In genomic region chr5:127253263-127253662, GRCm38 (mm10) we compare ENCODE assay signal across 21 mouse cellular contexts. TPM values are rescaled to one million over a fixed set of nuclear protein-coding genes. Genes with fewer than 3 reads are reported as not detected.
DNase-seq lines count a peak whose midpoint lies in the region; ATAC-seq and TF ChIP-seq lines count a peak whose summit lies in the region.
"Had no signal": no experiment of that assay in that cellular context is flagged by ENCODE, and none has a peak within 500 bp of the region (broad histone marks: within the 10 kb centered on the region; RNA-seq: fewer than 3 reads in every experiment).

No protein-coding gene starts in this region.

- no peaks in the 10 kb centered on the region for H3K9me3 ChIP-seq in kidney, postnatal 0 days (replicated peaks; ENCODE audit: low read length)
- no peaks in the 10 kb centered on the region for H3K9me3 ChIP-seq in neural tube, embryonic 11.5 days (ENCODE audit: control insufficient read depth, low read length)
- H3K9me3 ChIP-seq: embryonic facial prominence, embryonic 13.5 days; hindbrain, embryonic 15.5 days; limb, embryonic 15.5 days; neural tube, embryonic 13.5 days had no signal

- no peak overlapping the region for H3K9ac ChIP-seq in kidney, postnatal 0 days (ENCODE audit: low read depth, low read length)
- no peak overlapping the region for H3K9ac ChIP-seq in neural tube, embryonic 11.5 days (ENCODE audit: low read length)
- H3K9ac ChIP-seq: embryonic facial prominence, embryonic 13.5 days; hindbrain, embryonic 15.5 days; limb, embryonic 15.5 days; neural tube, embryonic 13.5 days had no signal

- no peak for ATAC-seq in kidney, postnatal 0 days (replicated peaks; ENCODE audit: low FRiP score, low read depth)
- no peak for ATAC-seq in neural tube, embryonic 11.5 days (ENCODE audit: insufficient read depth, low FRiP score, low TSS enrichment)
- ATAC-seq in megakaryocyte-erythroid progenitor cell, adult 5-6 weeks (replicated peaks; ENCODE audit: low FRiP score, low TSS enrichment, poor library complexity, severe bottlenecking), result no peak
- ATAC-seq: activated CD4-positive, CD25-positive, alpha-beta regulatory T cell, adult 4 months; CD4-positive, CD25-positive, alpha-beta regulatory T cell, adult 4 months had no signal

- TF ChIP-seq POLR2A in bone marrow, adult 2 months (IDR thresholded peaks at IDR 0.05; ENCODE audit: borderline replicate concordance, control insufficient read depth, low read depth, low read length), result no peak

- H3K27me3 ChIP-seq in kidney, postnatal 0 days (ENCODE audit: insufficient read depth, low read length), result no peaks in the 10 kb centered on the region
- no peaks in the 10 kb centered on the region for H3K27me3 ChIP-seq in neural tube, embryonic 11.5 days (ENCODE audit: control insufficient read depth, insufficient read depth, low read length)
- H3K27me3 ChIP-seq: embryonic facial prominence, embryonic 13.5 days; hindbrain, embryonic 15.5 days; limb, embryonic 15.5 days; megakaryocyte, embryonic 14.5 days; neural tube, embryonic 13.5 days had no signal

- H3K36me3 ChIP-seq in kidney, postnatal 0 days (ENCODE audit: insufficient read depth, low read length), result no peaks in the 10 kb centered on the region
- no peaks in the 10 kb centered on the region for H3K36me3 ChIP-seq in neural tube, embryonic 11.5 days (ENCODE audit: control insufficient read depth, insufficient read depth, low read length)
- H3K36me3 ChIP-seq: embryonic facial prominence, embryonic 13.5 days; hindbrain, embryonic 15.5 days; limb, embryonic 15.5 days; neural tube, embryonic 13.5 days had no signal

- WGBS in kidney, postnatal 0 days, result 63% methylated on average over 2 of the region's 2 CpGs
- 64% methylated on average over 2 of the region's 2 CpGs for WGBS in neural tube, embryonic 11.5 days
- 58% methylated on average over 2 of the region's 2 CpGs for WGBS in bone marrow, adult 2 months

- peak; percentile 16; the same call in 1 of the 2 replicates for TF ChIP-seq CTCF in kidney, postnatal 0 days (IDR thresholded peaks at IDR 0.05; ENCODE audit: low read depth)
- 0 out of 2 replicates have a peak, but pooled peaks have one; percentile 8 for TF ChIP-seq CTCF in bone marrow, adult 2 months (IDR thresholded peaks at IDR 0.05; ENCODE audit: control insufficient read depth, insufficient read depth, low read length)

- H3K4me3 ChIP-seq in kidney, postnatal 0 days (replicated peaks; ENCODE audit: low read depth, low read length), result no peak overlapping the region
- no peak overlapping the region for H3K4me3 ChIP-seq in neural tube, embryonic 11.5 days (ENCODE audit: low read depth, low read length)
- no peak overlapping the region for H3K4me3 ChIP-seq in bone marrow, adult 2 months (replicated peaks; ENCODE audit: control insufficient read depth, low read depth, low read length)
- H3K4me3 ChIP-seq: embryonic facial prominence, embryonic 13.5 days; hindbrain, embryonic 15.5 days; limb, embryonic 15.5 days; megakaryocyte, embryonic 14.5 days; neural tube, embryonic 13.5 days had no signal

- no peaks in the 10 kb centered on the region for H3K4me1 ChIP-seq in kidney, postnatal 0 days (replicated peaks; ENCODE audit: insufficient read depth, low read length)
- no peaks in the 10 kb centered on the region for H3K4me1 ChIP-seq in neural tube, embryonic 11.5 days (ENCODE audit: control insufficient read depth, insufficient read depth, low read length)
- no peaks in the 10 kb centered on the region for H3K4me1 ChIP-seq in bone marrow, adult 2 months (ENCODE audit: control insufficient read depth, insufficient read depth, low read length)
- H3K4me1 ChIP-seq: limb, embryonic 15.5 days; megakaryocyte, embryonic 14.5 days had no signal

- no peak overlapping the region for H3K4me2 ChIP-seq in kidney, postnatal 0 days (ENCODE audit: low read length)
- no peak overlapping the region for H3K4me2 ChIP-seq in neural tube, embryonic 11.5 days (ENCODE audit: low read depth)
- H3K4me2 ChIP-seq: embryonic facial prominence, embryonic 13.5 days; heart, embryonic 11.5 days; hindbrain, embryonic 15.5 days; limb, embryonic 15.5 days; neural tube, embryonic 13.5 days had no signal

- H3K27ac ChIP-seq in kidney, postnatal 0 days, result no peak overlapping the region
- no peak overlapping the region for H3K27ac ChIP-seq in neural tube, embryonic 11.5 days (ENCODE audit: low read depth, low read length)
- H3K27ac ChIP-seq in bone marrow, adult 2 months (ENCODE audit: control insufficient read depth, insufficient read depth, low read depth, low read length, poor library complexity), result no peak overlapping the region
- H3K27ac ChIP-seq: embryonic facial prominence, embryonic 13.5 days; hindbrain, embryonic 15.5 days; limb, embryonic 15.5 days; neural tube, embryonic 13.5 days had no signal

- no peak for DNase-seq in kidney, postnatal 0 days (ENCODE audit: low spot score)
- DNase-seq in kidney, adult 9 months, result no peak
- DNase-seq in neural tube, embryonic 11.5 days (ENCODE audit: low spot score), result peak; percentile 4
- DNase-seq in neural tube, embryonic 10.5 days (ENCODE audit: extremely low spot score, low spot score), result no peak
- no peak for DNase-seq in ovary, postnatal 10 days (ENCODE audit: low spot score)
- DNase-seq: adrenal gland, postnatal 25 days; cerebellum, adult 9-11 months; gastrocnemius, postnatal 14 days; kidney, adult 18-20 months; kidney, postnatal 36 days; right cerebral cortex, postnatal 25 days had no signal

RNA-seq across cellular contexts. Expression of gene Tmem132c, which starts 11.7 kb away (rescaled TPM):
- 0.74 and 0.75 TPM in 2 replicates for polyA plus RNA-seq in kidney, postnatal 0 days (2015; fragmentation: Nextera tagmentation; extraction: Ambion mirVana)
- polyA plus RNA-seq in neural tube, embryonic 11.5 days (2014; fragmentation: Nextera tagmentation; extraction: Ambion mirVana), result 24.6 and 25.2 TPM in 2 replicates
- not detected in 2 replicates for polyA plus RNA-seq in bone marrow, adult 2 months (2011; ENCODE audit: insufficient read depth, insufficient read length, low replicate concordance, missing spikeins)
- not detected in 2 replicates for total RNA-seq in megakaryocyte-erythroid progenitor cell, adult 5-6 weeks (2014; fragmentation: Nextera tagmentation)
- total RNA-seq in megakaryocyte-erythroid progenitor cell, adult 5-6 weeks (2017), result not detected in 2 replicates
- polyA plus RNA-seq: activated CD4-positive, CD25-positive, alpha-beta regulatory T cell, adult 4 months; CD4-positive, CD25-positive, alpha-beta regulatory T cell, adult 4 months had no signal

Comparison
In these comparisons a context has a peak if more than half of its experiments do, and no peak if none do; other contexts are left out.
1. RNA of gene Tmem132c, which starts 11.7 kb away (polyA plus RNA-seq): 24.6 to 25.2 TPM in neural tube, embryonic 11.5 days; 0.74 to 0.75 TPM in kidney, postnatal 0 days and not detected in bone marrow, adult 2 months; every median in the first group is over 10 times any median in the second.